7 mouse cellular contexts compared by ENCODE assay signal in genomic region chrX:140956959-140957358, GRCm38 (mm10). TPM values are rescaled to one million over a fixed set of nuclear protein-coding genes. Genes with fewer than 3 reads are reported as not detected.
A peak's percentile ranks its signal among the peaks of the same experiment; 100 is the strongest.
DNase-seq lines count a peak whose midpoint lies in the region; ATAC-seq and TF ChIP-seq lines count a peak whose summit lies in the region.

No protein-coding gene starts in this region.

- H3K36me3 ChIP-seq in spleen, adult 2 months (ENCODE audit: control insufficient read depth, insufficient read depth, low read length): no peaks in the 10 kb centered on the region; the same call in 1 of the 2 replicates
- H3K36me3 ChIP-seq in forebrain, embryonic 11.5 days (ENCODE audit: control insufficient read depth, insufficient read depth, low read length): no peaks in the 10 kb centered on the region
- peaks cover 7% of the 10 kb centered on the region for H3K36me3 ChIP-seq in liver, embryonic 12.5 days
- H3K36me3 ChIP-seq in stomach, postnatal 0 days (ENCODE audit: control insufficient read depth, insufficient read depth, low read length): no peaks in the 10 kb centered on the region

- H3K27me3 ChIP-seq in spleen, adult 2 months (ENCODE audit: control insufficient read depth, insufficient read depth, low read length): no peaks in the 10 kb centered on the region
- peaks cover 7% of the 10 kb centered on the region; the same call in 1 of the 2 replicates for H3K27me3 ChIP-seq in forebrain, embryonic 11.5 days (ENCODE audit: control insufficient read depth, insufficient read depth, low read length)
- H3K27me3 ChIP-seq in liver, embryonic 12.5 days (replicated peaks): no peaks in the 10 kb centered on the region
- H3K27me3 ChIP-seq in stomach, postnatal 0 days (ENCODE audit: control insufficient read depth, insufficient read depth, low read length): no peaks in the 10 kb centered on the region

- peak; percentile 75; the same call in 1 of the 2 replicates for ATAC-seq in forebrain, embryonic 11.5 days (replicated peaks; ENCODE audit: low FRiP score)
- ATAC-seq in liver, embryonic 12.5 days: peak; percentile 53
- ATAC-seq in stomach, postnatal 0 days (ENCODE audit: low FRiP score, low TSS enrichment): peak; percentile 76

- TF ChIP-seq CTCF in spleen, adult 2 months (IDR thresholded peaks at IDR 0.05; ENCODE audit: extremely low read depth, insufficient read depth, insufficient read length, insufficient replicate concordance): no peak
- no peak for TF ChIP-seq CTCF in stomach, postnatal 0 days (IDR thresholded peaks at IDR 0.05; ENCODE audit: low read depth)

- H3K4me3 ChIP-seq in spleen, adult 2 months (ENCODE audit: extremely low read depth, insufficient read depth, insufficient read length): peak overlapping the region; percentile 63
- H3K4me3 ChIP-seq in forebrain, embryonic 11.5 days (ENCODE audit: low read depth, low read length): peak overlapping the region; percentile 44
- peak overlapping the region; percentile 62 for H3K4me3 ChIP-seq in liver, embryonic 12.5 days
- peak overlapping the region; percentile 49 for H3K4me3 ChIP-seq in stomach, postnatal 0 days (ENCODE audit: low read depth, low read length)

- peak overlapping the region; percentile 41 for H3K4me2 ChIP-seq in forebrain, embryonic 11.5 days (ENCODE audit: low read depth, low read length, severe bottlenecking)
- peak overlapping the region; percentile 68 for H3K4me2 ChIP-seq in liver, embryonic 12.5 days
- peak overlapping the region; percentile 54 for H3K4me2 ChIP-seq in stomach, postnatal 0 days (replicated peaks; ENCODE audit: low read depth)

- WGBS in spleen, adult 2 months: 28% methylated on average over 5 of the region's 5 CpGs
- WGBS in forebrain, embryonic 11.5 days: 16% methylated on average over 5 of the region's 5 CpGs
- 19% methylated on average over 5 of the region's 5 CpGs for WGBS in liver, embryonic 12.5 days (ENCODE audit: insufficient replicate concordance)
- WGBS in stomach, postnatal 0 days: 9% methylated on average over 5 of the region's 5 CpGs

- TF ChIP-seq POLR2A in spleen, adult 2 months (IDR thresholded peaks at IDR 0.05; ENCODE audit: low read depth, low read length): no peak

- H3K9ac ChIP-seq in forebrain, embryonic 11.5 days (ENCODE audit: low read length): no peak overlapping the region
- H3K9ac ChIP-seq in liver, embryonic 12.5 days: peak overlapping the region; percentile 65
- peak overlapping the region; percentile 45 for H3K9ac ChIP-seq in stomach, postnatal 0 days (ENCODE audit: low read length)

- no peak for DNase-seq in spleen, adult 2 months (ENCODE audit: low read depth in 1 of 2, low spot score in 2 of 2)
- DNase-seq in spleen, postnatal 4 days (ENCODE audit: low spot score in 2 of 2): no peak
- DNase-seq in forebrain, embryonic 11.5 days (ENCODE audit: low spot score): no peak
- DNase-seq in stomach, postnatal 0 days (ENCODE audit: low spot score): no peak
- DNase-seq in left cerebral cortex, adult 11 months (ENCODE audit: low spot score): no peak
- DNase-seq in left cerebral cortex, adult 9 months (ENCODE audit: low spot score in 2 of 2): no peak

- no peak for TF ChIP-seq EP300 in stomach, postnatal 0 days (optimal IDR thresholded peaks at IDR 0.05)

- H3K27ac ChIP-seq in spleen, adult 2 months (ENCODE audit: insufficient read depth, low read length): 0 out of 2 replicates have a peak overlapping the region, but pooled peaks have one; percentile 12
- no peak overlapping the region for H3K27ac ChIP-seq in forebrain, embryonic 11.5 days (ENCODE audit: low read depth, low read length)
- peak overlapping the region; percentile 48; the same call in 1 of the 2 replicates for H3K27ac ChIP-seq in liver, embryonic 12.5 days
- H3K27ac ChIP-seq in stomach, postnatal 0 days (replicated peaks): no peak overlapping the region

- H3K9me3 ChIP-seq in forebrain, embryonic 11.5 days (ENCODE audit: control insufficient read depth, low read length): no peaks in the 10 kb centered on the region
- no peaks in the 10 kb centered on the region for H3K9me3 ChIP-seq in liver, embryonic 12.5 days (replicated peaks)
- no peaks in the 10 kb centered on the region for H3K9me3 ChIP-seq in stomach, postnatal 0 days (ENCODE audit: control insufficient read depth, low read length)

- H3K4me1 ChIP-seq in spleen, adult 2 months (ENCODE audit: control insufficient read depth, insufficient read depth, insufficient read length): no peaks in the 10 kb centered on the region
- H3K4me1 ChIP-seq in forebrain, embryonic 11.5 days (replicated peaks; ENCODE audit: control insufficient read depth, insufficient read depth, low read length): no peaks in the 10 kb centered on the region
- H3K4me1 ChIP-seq in liver, embryonic 12.5 days: no peaks in the 10 kb centered on the region
- no peaks in the 10 kb centered on the region for H3K4me1 ChIP-seq in stomach, postnatal 0 days (replicated peaks; ENCODE audit: control insufficient read depth, insufficient read depth)

RNA-seq across cellular contexts. Expression of gene Atg4a, which starts 0.3 kb away (rescaled TPM):
- 3.6 and 4.3 TPM in 2 replicates for polyA plus RNA-seq in spleen, adult 2 months (2012; rRNA removed)
- 13.3 and 13.6 TPM in 2 replicates for polyA plus RNA-seq in forebrain, embryonic 11.5 days (2014; fragmentation: Nextera tagmentation; extraction: Ambion mirVana)
- 21.0 TPM in 2 replicates for polyA plus RNA-seq in liver, embryonic 12.5 days (2016; fragmentation: Nextera tagmentation; extraction: Ambion mirVana)
- 17.5 and 18.4 TPM in 2 replicates for polyA plus RNA-seq in stomach, postnatal 0 days (2015; fragmentation: Nextera tagmentation; extraction: Ambion mirVana)

RNA-seq across cellular contexts. Expression of gene Psmd10, which starts 0.4 kb away (rescaled TPM):
- 2.8 and 3.6 TPM in 2 replicates for polyA plus RNA-seq in spleen, adult 2 months (2012; rRNA removed)
- polyA plus RNA-seq in forebrain, embryonic 11.5 days (2014; fragmentation: Nextera tagmentation; extraction: Ambion mirVana): 38.5 and 44.6 TPM in 2 replicates
- polyA plus RNA-seq in liver, embryonic 12.5 days (2016; fragmentation: Nextera tagmentation; extraction: Ambion mirVana): 41.6 and 43.8 TPM in 2 replicates
- polyA plus RNA-seq in stomach, postnatal 0 days (2015; fragmentation: Nextera tagmentation; extraction: Ambion mirVana): 29.8 and 32.3 TPM in 2 replicates

RNA-seq across cellular contexts. Expression of gene Vsig1, which starts 49.6 kb away (rescaled TPM):
- polyA plus RNA-seq in spleen, adult 2 months (2012; rRNA removed): not detected in 2 replicates
- not detected in 2 replicates for polyA plus RNA-seq in forebrain, embryonic 11.5 days (2014; fragmentation: Nextera tagmentation; extraction: Ambion mirVana)
- 0.07 TPM in 1 of 2 replicates, not detected in the other for polyA plus RNA-seq in liver, embryonic 12.5 days (2016; fragmentation: Nextera tagmentation; extraction: Ambion mirVana)
- polyA plus RNA-seq in stomach, postnatal 0 days (2015; fragmentation: Nextera tagmentation; extraction: Ambion mirVana): 119 and 131 TPM in 2 replicates

Comparison
In these comparisons a context has a peak if more than half of its experiments do, and no peak if none do; other contexts are left out.
1. H3K27ac ChIP-seq: peak in spleen, adult 2 months (single experiment) and liver, embryonic 12.5 days (single experiment); none in forebrain, embryonic 11.5 days (single experiment) and stomach, postnatal 0 days (single experiment).
2. RNA of gene Vsig1, which starts 49.6 kb away (polyA plus RNA-seq): 119 to 131 TPM in stomach, postnatal 0 days; 0.07 TPM in liver, embryonic 12.5 days, not detected in spleen, adult 2 months and not detected in forebrain, embryonic 11.5 days; every median in the first group is over 100 times any median in the second.
3. Peak in every context shown above with its lines, with median percentiles within 50 percentile points of each other: H3K4me3 ChIP-seq, ATAC-seq and H3K4me2 ChIP-seq.